Mouse (Mus musculus) CH12.LX (cell line): Measurements from ENCODE around the gene Cbr2.

Source experiments
- BHLHE40 ChIP-seq: IDR thresholded peaks from 2 replicates; pipeline ENCODE4 v1.6.1; 2011; ENCODE audit warnings: mild to moderate bottlenecking, low read depth, low read length, improper control_type of control experiment
- CTCF ChIP-seq, 2 experiments: IDR thresholded peaks in 1 of 2; conservative IDR thresholded peaks in 1 of 2; 2 replicates each; pipeline ENCODE4 v1.5.1; 2011 to 2012; ENCODE audit warnings: low read depth in 2 of 2, low read length in 2 of 2, improper control_type of control experiment in 1 of 2, inconsistent platforms in 1 of 2, mild to moderate bottlenecking in 1 of 2, moderate library complexity in 1 of 2
- MXI1 ChIP-seq: IDR thresholded peaks from 2 replicates; pipeline ENCODE4 v1.6.1; 2011; ENCODE audit warnings: mild to moderate bottlenecking, low read depth, low read length, improper control_type of control experiment
- PAX5 ChIP-seq: IDR thresholded peaks from 2 replicates; pipeline ENCODE4 v1.6.1; 2012; ENCODE audit warnings: low read length, inconsistent platforms, mixed read lengths
- RAD21 ChIP-seq: IDR thresholded peaks from 2 replicates; pipeline ENCODE4 v1.6.1; 2011; ENCODE audit warnings: low read depth, mild to moderate bottlenecking, low read length, improper control_type of control experiment, moderate library complexity
- SIN3A ChIP-seq: IDR thresholded peaks from 2 replicates; pipeline ENCODE4 v1.6.1; 2012; ENCODE audit warnings: low read length, improper control_type of control experiment, inconsistent platforms
- TCF12 ChIP-seq: IDR thresholded peaks from 2 replicates; pipeline ENCODE4 v1.6.1; 2014; ENCODE audit warnings: low read depth, mild to moderate bottlenecking, inconsistent platforms, low read length, improper control_type of control experiment
- UBTF ChIP-seq: IDR thresholded peaks from 2 replicates; pipeline ENCODE4 v1.6.1; 2012; ENCODE audit warnings: low read depth, mild to moderate bottlenecking, inconsistent platforms, low read length, improper control_type of control experiment, moderate library complexity
- USF1 ChIP-seq: IDR thresholded peaks from 2 replicates; pipeline ENCODE4 v1.6.1; 2014; ENCODE audit warnings: low read depth, mild to moderate bottlenecking, inconsistent platforms, low read length, improper control_type of control experiment

DNA sequence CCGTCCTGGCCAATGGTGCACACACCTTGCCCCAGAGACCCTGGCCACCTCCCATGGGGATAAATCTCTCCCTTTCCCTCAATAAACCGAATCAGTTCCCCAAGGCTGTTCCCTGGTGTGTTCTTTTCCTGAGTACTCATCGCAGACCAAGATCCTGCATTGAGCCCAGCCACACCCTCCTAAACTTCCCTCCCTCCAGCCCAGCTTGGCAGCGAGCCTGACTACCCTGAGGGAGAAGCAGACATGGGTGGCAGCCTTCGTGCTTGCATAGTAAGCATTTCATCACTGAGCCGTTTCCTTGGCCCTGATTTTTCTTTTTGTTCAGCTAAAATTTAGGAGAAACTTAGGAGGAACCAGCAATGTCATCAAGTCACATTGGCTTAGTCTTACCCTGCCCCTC, 1.6 kb upstream of the Cbr2 start:
- TF ChIP-seq SIN3A (no peak), MXI1 (no peak), TCF12 (no peak), PAX5 (no peak), CTCF (conservative IDR thresholded peaks at IDR 0.05 in 1 of 2, IDR thresholded peaks at IDR 0.05 in 1 of 2; ENCODE audit: low read depth in 2 of 2, low read length in 2 of 2) (no peak), UBTF (no peak), RAD21 (no peak), BHLHE40 (no peak), USF1 (no peak)
